Mouse (Mus musculus): Measurements from ENCODE around the gene Crybb1.

DNA sequence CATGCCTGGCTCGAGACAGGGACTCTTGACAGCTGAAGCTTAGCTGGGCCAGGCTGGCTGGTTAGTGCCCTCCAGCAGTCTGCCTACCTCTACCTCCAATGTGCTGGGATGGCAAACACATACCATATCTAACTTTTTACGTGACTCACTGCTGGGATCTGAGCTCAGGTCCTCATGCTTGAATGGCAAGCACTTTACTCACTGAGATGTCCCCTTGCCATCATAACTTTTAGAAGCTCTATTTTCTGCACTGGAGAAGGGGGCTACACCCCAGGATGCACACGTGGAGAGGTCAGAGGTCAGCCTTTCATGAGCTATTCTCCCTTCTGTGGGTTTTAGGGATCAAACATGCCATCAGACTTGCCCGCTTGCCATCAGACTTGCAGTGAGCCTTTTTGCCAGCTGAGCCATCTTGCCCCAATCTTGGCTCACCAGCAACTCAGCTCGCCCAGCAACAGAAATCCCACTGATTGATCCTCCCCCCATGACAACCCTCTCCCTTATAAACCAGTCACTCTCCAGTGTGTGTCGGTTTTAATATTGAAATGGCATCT lies 42.8 kb upstream of the Crybb1 start:
- no peak for TF ChIP-seq CTCF (IDR thresholded peaks at IDR 0.05; ENCODE audit: control insufficient read depth, insufficient read depth, low read length)
- no peak for TF ChIP-seq POLR2A (IDR thresholded peaks at IDR 0.05; ENCODE audit: borderline replicate concordance, control insufficient read depth, low read depth, low read length)
